Mouse (Mus musculus) forebrain, postnatal 0 days (tissue): ENCODE measurements around the gene Ncmap. TPM values are rescaled to one million over a fixed set of nuclear protein-coding genes. Genes with fewer than 3 reads are reported as not detected.

Experiments used
- ATAC-seq: fragments of 200-750 bp; cut with Nextera tagmentation; 2 replicates; pipeline ENCODE4 v1.8.0; 2017; ENCODE audit warnings: mild to moderate bottlenecking, moderate library complexity
- DNase-seq: peaks from one replicate; pipeline ENCODE4 v3.0.0-alpha.2; 2015
- H3K27ac ChIP-seq: fragments of 300-500 bp; sonication (generic); 2 replicates; pipeline ENCODE4 v1.5.1; 2014; ENCODE audit warnings: low read depth, mild to moderate bottlenecking, antibody characterized with exemption, low read length, moderate library complexity, mixed read lengths
- H3K27me3 ChIP-seq: fragments of 300-500 bp; sonication (generic); 2 replicates; pipeline ENCODE4 v1.6.1; 2014; ENCODE audit warnings: mild to moderate bottlenecking, low read length, mixed read lengths; ENCODE audit not compliant: insufficient read depth
- H3K36me3 ChIP-seq: fragments of 300-500 bp; sonication (generic); 2 replicates; pipeline ENCODE4 v1.6.1; 2014; ENCODE audit warnings: mild to moderate bottlenecking, moderate library complexity; ENCODE audit not compliant: insufficient read depth
- H3K4me1 ChIP-seq: fragments of 300-500 bp; sonication (generic); 2 replicates; pipeline ENCODE4 v1.6.1; 2014; ENCODE audit warnings: antibody characterized with exemption; ENCODE audit not compliant: insufficient read depth
- H3K4me2 ChIP-seq: fragments of 300-500 bp; sonication (generic); 2 replicates; pipeline ENCODE4 v1.6.1; 2014; ENCODE audit warnings: low read depth, mild to moderate bottlenecking, moderate library complexity
- H3K4me3 ChIP-seq: fragments of 300-500 bp; sonication (generic); 2 replicates; pipeline ENCODE4 v1.5.1; 2014; ENCODE audit warnings: low read depth, low read length, mixed read lengths
- H3K9ac ChIP-seq: fragments of 300-500 bp; sonication (generic); 2 replicates; pipeline ENCODE4 v1.6.1; 2014; ENCODE audit warnings: mild to moderate bottlenecking
- H3K9me3 ChIP-seq: fragments of 300-500 bp; sonication (generic); 2 replicates; pipeline ENCODE4 v1.6.1; 2016; ENCODE audit warnings: low read length
- CTCF ChIP-seq: sonication (generic); IDR thresholded peaks from 2 replicates; pipeline ENCODE4 v1.5.1; 2016; ENCODE audit warnings: antibody characterized with exemption, control low read depth, low read depth
- WGBS: fragments of 180-500 bp; shearing (Covaris S2); extraction: QIAGEN DNeasy Blood & Tissue Kit; methylation state at CpG from one replicate; pipeline ENCODE4 v1.1.7; 2014; 5-methylcytosine and 5-hydroxymethylcytosine counted together
- polyA plus RNA-seq: library from polyadenylated mRNA; unstranded; fragments of >200 nt; fragmentation: Nextera tagmentation; extraction: Ambion mirVana; gene quantifications from 2 replicates; pipeline ENCODE4 v1.2.1, GENCODE M21; 2015
- total RNA-seq: library from RNA; depleted of rRNA; stranded (reverse); fragments of >200 nt; gene quantifications from 2 replicates; pipeline ENCODE4 v1.2.3, GENCODE M21; 2014

Gene Ncmap
- total and polyA plus RNA-seq, 2 experiments from 2014 or later: 0.86 to 0.90 TPM

DNA sequence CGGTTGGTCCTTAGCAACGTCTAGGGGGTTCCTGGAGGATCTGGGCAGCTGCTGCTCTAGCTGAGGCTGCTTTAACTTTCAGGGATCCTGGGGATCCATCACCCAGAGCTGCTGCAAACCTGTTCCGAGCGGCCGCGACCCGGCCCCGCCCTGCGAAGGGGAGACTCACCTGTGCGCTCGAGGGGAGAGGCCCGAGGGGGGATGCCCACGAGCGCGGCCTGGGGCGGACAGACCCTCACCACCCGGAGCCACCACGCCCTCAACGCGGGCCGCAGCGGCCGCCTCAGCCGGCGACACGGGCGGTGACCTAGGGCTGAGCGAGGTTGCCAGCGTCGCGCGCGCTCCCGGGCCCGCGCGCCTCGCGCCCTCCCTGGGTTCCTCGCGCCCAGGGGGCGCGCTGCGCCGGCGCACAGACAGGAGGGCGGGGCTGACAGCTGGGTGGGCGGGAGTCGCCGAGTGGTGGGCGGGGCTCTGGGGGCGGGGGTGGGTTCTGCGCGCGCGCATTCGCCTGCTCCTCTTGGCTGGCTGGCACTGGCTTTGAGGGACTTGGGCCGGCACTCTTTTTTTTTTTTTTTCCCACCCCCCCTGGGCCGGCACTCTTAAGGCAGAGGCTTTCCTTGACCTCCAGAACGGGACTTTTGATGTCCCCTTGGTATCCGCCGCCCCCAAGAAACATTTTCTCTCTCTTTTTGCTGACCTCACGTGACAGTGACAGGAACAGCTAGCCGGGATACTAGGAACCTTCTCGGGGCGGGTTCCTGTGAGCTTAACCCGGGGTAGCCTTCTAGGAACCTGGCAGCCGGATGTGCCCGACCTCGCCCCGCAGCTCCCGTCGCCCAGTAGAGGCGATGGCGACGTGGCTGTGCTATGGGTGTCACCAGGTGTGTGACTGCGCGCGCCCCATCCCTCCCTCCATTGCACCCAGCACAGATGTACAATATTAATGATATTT is 35.7 kb upstream of the Ncmap start, which contains the start of gene Rcan3:
Gene Rcan3 (minus strand): TSS at position 411 of the 952 bp plus-strand sequence.
- no peak for TF ChIP-seq CTCF
- WGBS: under 1% methylated on average over 57 of the region's 79 CpGs
- Histone ChIP-seq H3K9ac (peak within 1 kb of the TSS; percentile 73), H3K9me3 (no peaks in the 10 kb centered on the region), H3K27me3 (0 out of 2 replicates have a peak, but pooled peaks cover 5% of the 10 kb centered on the region), H3K4me3 (peak within 1 kb of the TSS; percentile 71), H3K27ac (peak within 1 kb of the TSS; percentile 47; the same call in 1 of the 2 replicates), H3K36me3 (no peaks in the 10 kb centered on the region), H3K4me2 (peak within 1 kb of the TSS; percentile 73), H3K4me1 (peaks cover 3% of the 10 kb centered on the region; the same call in 1 of the 2 replicates)
- DNase-seq (peak; percentile 91), ATAC-seq (peak; percentile 90)

DNA sequence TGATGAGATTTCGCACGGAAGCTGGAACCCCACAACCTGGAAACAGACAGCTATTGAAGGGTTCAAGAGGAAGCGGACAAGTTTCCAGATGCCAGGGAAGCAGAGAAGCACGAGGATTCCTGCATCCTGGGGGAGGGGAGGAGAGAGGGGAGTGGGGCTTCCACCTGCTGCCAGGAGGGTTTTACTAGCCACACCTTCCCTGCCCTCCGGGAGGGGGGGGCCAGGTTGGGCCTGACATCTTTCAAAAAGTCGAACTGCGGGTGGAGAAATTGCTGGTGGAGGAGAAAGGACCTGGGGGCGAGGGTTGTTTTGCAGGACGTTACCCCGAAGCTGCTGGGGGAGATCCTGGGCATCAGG is 35.0 kb upstream of the Ncmap start:
- DNase-seq (peak; percentile 13), ATAC-seq (no peak)
- Histone ChIP-seq H3K4me2 (peak overlapping the region; percentile 73), H3K27ac (no peak overlapping the region), H3K36me3 (no peaks in the 10 kb centered on the region), H3K9me3 (no peaks in the 10 kb centered on the region), H3K27me3 (0 out of 2 replicates have a peak, but pooled peaks cover 5% of the 10 kb centered on the region), H3K4me1 (peaks cover 3% of the 10 kb centered on the region; the same call in 1 of the 2 replicates), H3K9ac (peak overlapping the region; percentile 73), H3K4me3 (peak overlapping the region; percentile 71)
- 6% methylated on average over 10 of the region's 10 CpGs for WGBS
- no peak for TF ChIP-seq CTCF

DNA sequence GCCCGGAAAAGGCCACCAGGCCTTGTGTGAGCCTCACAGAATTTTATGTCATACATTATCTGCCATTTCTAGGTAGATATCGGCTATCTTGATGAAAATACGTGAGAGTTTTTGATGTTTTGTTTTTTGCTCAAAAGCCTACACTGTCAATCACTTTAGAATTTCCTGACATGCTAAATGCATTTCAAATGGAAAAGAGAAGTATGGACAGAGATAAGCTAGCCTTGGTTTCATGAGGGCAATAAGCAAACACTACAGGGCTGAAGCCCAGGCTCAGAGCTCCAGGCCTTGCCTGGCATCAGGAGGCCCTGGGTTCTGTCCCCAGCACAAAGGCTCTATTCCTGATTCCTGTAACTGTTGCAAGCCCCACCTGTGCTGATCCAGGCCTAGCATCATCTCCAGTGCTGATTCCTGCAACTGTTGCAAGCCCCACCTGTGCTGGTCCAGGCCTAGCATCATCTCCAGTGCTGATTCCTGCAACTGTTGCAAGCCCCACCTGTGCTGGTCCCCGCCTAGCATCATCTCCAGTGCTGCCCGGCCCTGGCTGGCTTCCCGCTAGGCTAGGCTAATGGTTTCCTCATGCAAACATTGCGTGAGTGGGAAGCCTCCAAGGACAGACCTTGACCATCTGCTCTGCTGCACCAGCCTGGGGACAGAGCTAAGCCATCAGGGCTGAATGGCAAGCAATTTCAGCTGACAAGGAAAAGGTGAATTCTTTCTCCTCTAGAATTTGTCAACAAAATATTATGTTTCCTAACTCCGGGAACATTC is 32.1 kb upstream of the Ncmap start:
- ATAC-seq (no peak), DNase-seq (no peak)
- WGBS: 86% methylated on average over 8 of the region's 8 CpGs
- H3K4me2 ChIP-seq: no peak overlapping the region
- no peak overlapping the region for H3K27ac ChIP-seq
- no peak for TF ChIP-seq CTCF
- no peaks in the 10 kb centered on the region for H3K27me3 ChIP-seq
- H3K9ac ChIP-seq: no peak overlapping the region
- H3K4me1 ChIP-seq: peaks cover 3% of the 10 kb centered on the region; the same call in 1 of the 2 replicates
- H3K36me3 ChIP-seq: no peaks in the 10 kb centered on the region; the same call in 1 of the 2 replicates
- no peak overlapping the region for H3K4me3 ChIP-seq
- no peaks in the 10 kb centered on the region for H3K9me3 ChIP-seq

DNA sequence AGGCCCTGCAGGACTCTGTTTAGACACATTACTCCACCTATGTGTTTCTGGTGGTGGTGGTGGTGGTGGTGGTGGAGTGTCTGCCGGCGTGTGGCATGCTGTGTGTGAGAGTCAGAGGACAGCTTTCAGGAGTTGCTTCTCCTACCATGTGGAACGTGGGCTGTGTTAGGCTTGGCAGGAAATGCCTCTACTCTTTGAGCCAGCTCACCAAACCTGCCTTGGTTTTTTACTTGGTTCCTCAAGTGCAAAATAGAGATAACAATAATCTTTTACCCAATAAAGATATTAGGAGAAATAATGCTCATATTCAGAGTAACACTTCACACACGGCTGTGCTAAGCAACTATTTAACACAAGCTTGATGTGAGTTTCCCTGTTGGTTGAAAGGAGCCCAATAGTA is 31.4 kb upstream of the Ncmap start:
- no peak for ATAC-seq
- 85% methylated on average over 4 of the region's 4 CpGs for WGBS
- DNase-seq: no peak

DNA sequence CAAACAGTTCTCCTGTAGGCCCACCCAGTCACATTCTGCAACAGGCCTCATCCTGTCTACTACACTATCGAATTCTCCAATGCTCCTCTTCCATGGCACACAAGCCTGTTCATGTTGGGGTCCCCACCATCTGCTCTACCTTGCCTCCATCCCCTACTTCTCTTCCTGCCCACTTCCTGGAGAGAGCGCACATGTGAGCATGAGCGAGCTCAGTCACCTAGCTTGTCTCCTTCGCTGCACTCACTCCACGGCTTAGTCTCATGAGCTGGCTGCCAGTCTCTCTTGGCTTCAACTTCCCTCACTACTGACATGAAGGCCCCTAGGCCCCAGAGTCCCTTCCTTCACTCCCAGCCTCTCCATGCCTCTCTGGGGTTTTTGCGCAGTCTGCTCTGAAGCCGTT is 28.6 kb upstream of the Ncmap start:
- no peak for TF ChIP-seq CTCF
- Histone ChIP-seq H3K27ac (no peak overlapping the region), H3K36me3 (peaks cover 11% of the 10 kb centered on the region), H3K27me3 (no peaks in the 10 kb centered on the region), H3K4me2 (no peak overlapping the region), H3K4me1 (no peaks in the 10 kb centered on the region), H3K4me3 (no peak overlapping the region), H3K9ac (no peak overlapping the region), H3K9me3 (no peaks in the 10 kb centered on the region)
- ATAC-seq: no peak
- no peak for DNase-seq
- 80% methylated on average over 7 of the region's 7 CpGs for WGBS

More for the DNA sequence above, 31.4 kb upstream of the Ncmap start:
- Histone ChIP-seq H3K4me1 (peaks cover 3% of the 10 kb centered on the region; the same call in 1 of the 2 replicates), H3K27ac (no peak overlapping the region), H3K36me3 (peaks cover 4% of the 10 kb centered on the region; the same call in 1 of the 2 replicates), H3K4me2 (no peak overlapping the region), H3K27me3 (no peaks in the 10 kb centered on the region), H3K4me3 (no peak overlapping the region), H3K9ac (no peak overlapping the region), H3K9me3 (no peaks in the 10 kb centered on the region)
- no peak for TF ChIP-seq CTCF

DNA sequence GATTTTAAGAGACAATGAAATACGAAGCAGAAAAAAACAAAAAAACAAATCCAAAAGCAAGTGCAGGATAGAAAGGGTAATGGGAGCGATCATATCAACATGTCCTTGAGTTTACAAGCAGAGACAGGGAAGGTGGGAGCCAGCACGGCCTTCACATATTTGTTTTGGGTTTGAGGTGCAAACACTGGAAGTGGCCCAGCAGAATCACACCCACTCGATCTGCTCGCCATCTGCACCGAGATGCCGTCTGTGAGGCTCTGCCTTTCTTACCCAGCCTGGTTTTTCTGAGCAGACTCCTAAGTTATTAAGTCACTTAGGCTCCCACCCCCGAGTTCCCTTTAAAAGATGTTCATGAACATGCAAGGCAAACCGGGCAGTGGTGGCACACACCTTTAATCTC is 27.6 kb upstream of the Ncmap start:
- 52% methylated on average over 9 of the region's 9 CpGs for WGBS
- ATAC-seq (peak; percentile 87), DNase-seq (peak; percentile 86)

More for the DNA sequence above, 27.6 kb upstream of the Ncmap start:
- H3K4me2 ChIP-seq: no peak overlapping the region
- no peaks in the 10 kb centered on the region for H3K27me3 ChIP-seq
- no peak overlapping the region for H3K4me3 ChIP-seq
- no peaks in the 10 kb centered on the region for H3K4me1 ChIP-seq
- TF ChIP-seq CTCF: no peak
- no peak overlapping the region for H3K9ac ChIP-seq
- H3K9me3 ChIP-seq: no peaks in the 10 kb centered on the region
- peaks cover 14% of the 10 kb centered on the region for H3K36me3 ChIP-seq
- H3K27ac ChIP-seq: no peak overlapping the region
